Mouse (Mus musculus) adrenal gland, postnatal 36 days (tissue): ENCODE results near the gene Ndufv1. TPM values are rescaled to one million over a fixed set of nuclear protein-coding genes. Genes with fewer than 3 reads are reported as not detected.
A peak's percentile ranks its signal among the peaks of the same experiment; 100 is the strongest.
"Not testable (repeated sequence)": the region's sequence is repeated elsewhere in the genome, so short reads cannot be mapped to it uniquely, and the experiment has no call there.

Experiments
- DNase-seq, 2 experiments: peaks; one replicate each; pipeline ENCODE4 v3.0.0; 2021; ENCODE audit warnings: mixed read lengths in 1 of 2
- long read RNA-seq, 2 experiments: library from polyadenylated mRNA; stranded (forward); transcript quantifications; one replicate each; pipeline ENCODE4 v2.0.0; 2021; ENCODE audit warnings: borderline sequencing depth in 2 of 2
- total RNA-seq, 2 experiments: library from RNA; stranded (reverse); gene quantifications; 2 replicates each; pipeline ENCODE4 v1.2.3; 2021

The Ndufv1 gene
- total RNA-seq = 100 to 1,000 TPM; 355 to 381 TPM
- long read RNA-seq, experiment 1, transcript Ndufv1-201 (10 exons, 1,661 nt) = major isoform, 538 of 620 reads
- long read RNA-seq, experiment 1, transcript Ndufv1-209 (2 exons, 412 nt) = minor isoform, 16 of 620 reads
- long read RNA-seq, experiment 1, partial matches to known transcripts = 38 of 620 reads
- long read RNA-seq, experiment 1, other reads (novel, unspliced or antisense) = 28 of 620 reads
- long read RNA-seq, experiment 2, transcript Ndufv1-201 (10 exons, 1,661 nt) = major isoform, 204 of 242 reads
- long read RNA-seq, experiment 2, transcript Ndufv1-209 (2 exons, 412 nt) = minor isoform, 9 of 242 reads
- long read RNA-seq, experiment 2, partial matches to known transcripts = 15 of 242 reads
- long read RNA-seq, experiment 2, other reads (novel, unspliced or antisense) = 14 of 242 reads

DNA sequence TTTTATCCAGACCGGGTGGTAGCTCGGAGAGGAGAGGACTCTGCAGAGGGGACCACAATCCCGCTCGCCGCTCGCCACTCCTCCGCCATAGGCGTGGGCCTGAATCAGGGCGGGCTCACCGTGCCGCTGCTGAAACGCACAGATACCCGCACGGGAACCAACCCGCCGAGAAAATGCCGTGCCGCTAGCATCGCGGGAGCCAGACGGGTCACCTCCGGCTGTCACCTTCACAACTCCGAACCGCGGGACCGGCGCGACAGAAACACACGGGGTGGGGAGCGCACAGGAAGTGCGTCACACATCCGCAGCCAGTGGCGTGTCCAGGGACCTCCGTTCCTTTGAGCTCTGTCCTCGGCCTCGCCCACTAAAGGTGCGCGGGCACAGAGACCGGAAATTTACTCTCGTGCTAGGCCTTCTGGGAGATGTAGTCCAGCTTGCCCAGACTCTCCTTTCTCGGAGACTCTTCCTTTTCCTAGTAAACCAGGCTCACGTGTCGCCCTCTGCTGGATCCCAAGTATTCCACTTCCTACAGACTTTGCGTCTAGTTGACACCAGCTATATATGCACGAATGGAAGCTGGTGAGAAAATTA is at the start of gene Ndufv1:
Gene Ndufv1, minus strand, starts transcription at position 375 of the 591 bp plus-strand sequence.
- DNase-seq = peak; percentile 96 to 97

- no peak for DNase-seq
These were observed 48.4 kb upstream of the Ndufv1 start for GRCm38 (mm10) chr19:4060899-4061465.

GRCm38 (mm10) chr19:4060044-4060898 is 47.7 kb upstream of the Ndufv1 start:
- not testable (repeated sequence) for DNase-seq

DNA sequence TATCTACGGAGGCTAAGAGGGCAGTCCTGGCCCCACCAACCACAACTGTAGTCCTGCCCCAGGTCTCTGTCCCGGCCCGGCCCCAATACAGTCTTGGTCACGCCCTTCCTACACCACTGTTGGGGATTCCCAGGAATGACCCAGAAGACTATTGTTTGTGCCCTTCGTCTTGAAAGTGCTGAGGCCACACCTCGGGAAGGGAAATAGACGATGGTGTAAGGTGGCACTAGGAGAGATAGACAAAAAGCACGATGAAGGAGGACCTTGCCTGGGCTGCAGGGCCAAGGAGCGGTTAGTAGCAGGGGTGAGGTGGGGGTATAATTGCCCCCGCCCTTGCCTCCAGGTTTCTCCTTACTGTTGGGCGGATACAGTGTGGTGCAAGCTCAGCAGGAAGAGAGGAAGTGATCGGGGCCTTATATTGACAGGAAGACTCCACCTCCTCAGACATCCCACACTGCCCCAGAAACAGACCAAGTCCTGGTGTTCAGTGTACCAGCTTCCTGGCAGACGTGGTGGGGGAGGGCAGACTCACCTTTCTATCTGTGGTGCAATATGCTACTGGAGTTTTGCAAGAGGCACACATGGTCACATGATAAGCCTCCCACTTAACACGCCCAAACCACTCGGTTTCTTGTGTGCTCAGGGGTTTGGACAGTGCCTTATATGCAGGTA is 46.6 kb upstream of the Ndufv1 start, which contains the start of gene Gstp3:
Gene Gstp3, minus strand, starts transcription at position 501 of the 672 bp plus-strand sequence.
- no peak for DNase-seq

- peak; percentile 54 to 67 for DNase-seq
These were observed 46.0 kb upstream of the Ndufv1 start for GRCm38 (mm10) chr19:4058581-4058980.

DNA sequence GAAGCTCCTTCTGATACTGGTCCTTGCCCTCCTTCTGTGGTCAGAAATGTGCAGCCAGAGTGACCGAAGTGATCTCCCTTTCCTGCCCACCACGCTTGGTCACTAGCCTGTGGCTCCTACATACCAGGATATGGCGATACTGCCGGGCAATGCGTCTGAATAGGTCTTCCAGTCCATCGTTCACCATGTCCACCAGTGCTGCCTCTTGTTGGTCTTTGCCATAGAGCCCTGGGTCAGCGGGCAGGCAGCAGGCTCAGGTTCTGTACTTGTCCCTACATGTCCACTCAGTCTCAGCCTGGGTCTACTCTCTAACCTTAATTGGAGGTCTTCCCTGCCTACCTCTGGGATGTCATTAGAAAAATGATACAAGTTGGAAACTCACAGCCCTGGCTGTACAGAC is 45.4 kb upstream of the Ndufv1 start:
- DNase-seq = no peak

- no peak for DNase-seq
These were observed 44.8 kb upstream of the Ndufv1 start for GRCm38 (mm10) chr19:4057389-4057788.

- DNase-seq = no peak
These were observed 44.1 kb upstream of the Ndufv1 start for GRCm38 (mm10) chr19:4056727-4057126.

- DNase-seq = no peak
These were observed 43.5 kb upstream of the Ndufv1 start for GRCm38 (mm10) chr19:4055947-4056693.

DNA sequence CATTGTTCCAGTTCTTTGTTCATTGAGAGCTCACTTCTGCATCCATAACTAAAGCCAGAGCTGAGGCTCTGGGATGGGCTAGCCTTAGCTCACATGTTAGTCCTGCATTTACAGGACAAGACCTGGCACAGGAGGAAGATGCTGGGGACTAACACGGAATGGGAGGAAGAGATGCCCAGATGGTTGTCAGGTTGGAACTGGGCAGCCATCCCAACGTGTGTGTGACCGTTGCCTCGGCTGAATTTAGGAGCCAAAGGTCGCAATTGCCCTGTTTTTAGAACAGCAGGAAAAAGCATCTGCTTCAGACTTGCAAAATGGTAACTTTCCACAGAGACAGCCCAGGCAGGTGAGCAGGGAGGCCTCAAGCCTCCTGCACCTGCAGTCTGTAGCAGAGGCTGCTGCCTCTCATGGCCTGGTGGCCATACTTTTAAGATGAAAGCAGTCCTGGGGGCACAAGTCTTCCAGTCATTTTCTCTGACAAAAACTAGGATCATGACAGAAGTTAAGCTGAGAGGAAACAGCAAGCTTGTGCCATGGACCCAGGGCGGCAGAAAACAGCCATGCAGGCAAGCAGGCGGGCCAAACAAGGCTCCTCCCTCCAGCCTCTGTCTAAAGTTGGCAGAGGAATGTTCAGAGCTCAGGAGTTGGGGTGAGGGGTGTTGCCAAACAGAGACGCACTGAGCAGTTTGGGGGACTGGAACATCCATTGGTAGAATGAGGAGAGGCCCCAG is 42.8 kb upstream of the Ndufv1 start:
- DNase-seq = no peak

DNA sequence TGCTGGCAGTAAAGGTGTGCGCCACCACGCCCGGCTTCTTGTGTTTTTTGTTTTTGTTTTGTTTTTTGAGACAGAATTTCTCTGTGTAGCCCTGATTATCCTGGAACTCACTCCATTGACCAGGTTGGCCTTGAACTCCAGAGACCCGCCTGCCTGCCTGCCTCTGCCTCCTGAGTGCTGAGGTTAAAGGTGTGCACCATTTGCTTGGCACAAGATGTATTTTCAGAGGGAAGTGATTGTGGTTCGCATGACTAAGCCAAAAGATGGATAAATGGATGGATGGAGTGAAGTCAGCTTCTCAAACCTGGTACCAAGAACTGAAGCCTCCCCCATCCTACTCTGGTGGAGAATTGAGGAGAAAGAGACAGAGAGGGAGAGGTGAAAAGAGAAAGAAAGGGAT is 42.0 kb upstream of the Ndufv1 start:
- DNase-seq = no peak

DNA sequence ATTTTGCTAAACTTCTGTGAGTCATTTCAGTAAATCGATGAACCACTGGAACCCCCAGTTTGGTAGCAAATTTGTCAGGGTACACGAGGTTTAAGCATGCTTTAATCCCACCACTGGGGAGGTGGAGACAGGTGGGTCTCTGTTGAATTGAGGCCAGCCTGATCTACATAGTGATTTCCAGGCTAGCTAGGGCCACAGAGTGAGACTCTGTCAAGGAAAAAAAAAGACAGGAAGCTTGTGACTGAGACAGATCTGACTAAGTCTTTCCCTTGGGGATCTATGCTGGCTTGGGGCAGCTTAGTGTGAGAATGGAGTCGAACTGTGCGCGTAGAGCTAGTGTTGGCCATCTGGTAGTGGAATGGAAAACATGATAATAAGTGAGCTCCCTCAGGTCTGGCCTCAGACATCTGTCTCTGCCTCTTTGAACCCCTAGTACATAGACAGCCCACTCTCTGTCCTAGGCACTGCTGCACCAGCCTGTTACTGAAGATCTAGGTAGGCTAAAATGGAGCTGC is 40.0 kb upstream of the Ndufv1 start:
- DNase-seq = no peak

DNA sequence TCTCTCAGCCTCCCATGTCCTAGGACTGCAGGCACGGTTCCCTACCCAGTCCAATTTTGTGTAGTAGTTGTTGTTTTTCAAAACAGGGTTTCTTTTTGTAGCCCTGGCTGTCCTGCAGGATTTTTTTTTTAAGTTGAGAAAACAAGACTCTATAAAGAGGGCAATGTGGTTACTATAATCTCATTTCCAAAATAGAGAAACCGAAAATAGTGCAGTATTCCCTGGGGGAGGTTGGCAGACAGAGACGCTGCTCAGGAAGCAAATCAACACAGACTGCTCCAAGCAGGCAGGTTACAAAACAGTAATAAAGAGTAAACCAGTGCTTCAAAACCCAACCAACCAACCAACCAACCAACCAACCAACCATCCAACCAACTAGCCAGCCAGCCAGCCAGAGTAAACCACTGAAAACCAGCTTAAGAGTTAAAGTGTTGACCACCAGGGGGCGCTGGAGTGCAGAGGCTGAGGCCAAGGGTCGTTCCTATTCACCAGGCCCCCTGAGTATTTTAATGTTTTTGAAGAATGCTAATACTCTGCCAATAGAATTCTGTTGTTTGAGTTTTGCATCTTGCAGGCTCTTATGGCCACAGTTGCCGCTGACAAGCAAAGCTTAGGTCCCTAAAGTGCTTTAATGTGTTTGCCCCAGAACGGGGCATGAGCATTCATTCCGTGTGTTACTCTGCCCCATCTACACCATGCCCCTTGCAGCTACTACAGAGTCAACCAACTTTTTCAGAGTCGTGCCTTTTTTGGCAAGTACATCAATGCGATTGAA is 39.3 kb upstream of the Ndufv1 start:
- DNase-seq = peak; percentile 71 to 77

GRCm38 (mm10) chr19:4051016-4051415 is 38.4 kb upstream of the Ndufv1 start:
- no peak for DNase-seq

GRCm38 (mm10) chr19:4049069-4049468 is 36.5 kb upstream of the Ndufv1 start:
- not testable (repeated sequence) for DNase-seq

- peak; percentile 89 to 90 for DNase-seq
These were observed 35.3 kb upstream of the Ndufv1 start for GRCm38 (mm10) chr19:4047859-4048258.

DNA sequence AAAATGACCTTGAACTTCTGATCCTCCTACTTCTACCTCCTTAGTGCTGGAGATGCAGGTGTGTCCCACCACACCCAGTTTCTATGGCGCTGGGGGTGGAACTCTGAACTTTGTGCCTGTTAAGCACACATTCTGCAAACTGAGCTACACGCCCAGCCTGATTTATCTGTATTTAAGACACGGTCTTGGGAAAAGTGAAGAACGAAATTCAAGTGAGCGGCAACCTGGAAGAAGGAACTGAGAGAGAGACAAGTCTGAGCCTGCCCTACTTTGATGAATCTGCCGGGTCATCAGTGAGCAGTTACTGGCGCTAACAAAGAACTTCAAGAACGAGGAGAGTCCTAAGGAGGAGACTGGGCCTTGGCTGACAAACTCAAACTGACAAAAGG is 34.3 kb upstream of the Ndufv1 start:
- no peak for DNase-seq

DNA sequence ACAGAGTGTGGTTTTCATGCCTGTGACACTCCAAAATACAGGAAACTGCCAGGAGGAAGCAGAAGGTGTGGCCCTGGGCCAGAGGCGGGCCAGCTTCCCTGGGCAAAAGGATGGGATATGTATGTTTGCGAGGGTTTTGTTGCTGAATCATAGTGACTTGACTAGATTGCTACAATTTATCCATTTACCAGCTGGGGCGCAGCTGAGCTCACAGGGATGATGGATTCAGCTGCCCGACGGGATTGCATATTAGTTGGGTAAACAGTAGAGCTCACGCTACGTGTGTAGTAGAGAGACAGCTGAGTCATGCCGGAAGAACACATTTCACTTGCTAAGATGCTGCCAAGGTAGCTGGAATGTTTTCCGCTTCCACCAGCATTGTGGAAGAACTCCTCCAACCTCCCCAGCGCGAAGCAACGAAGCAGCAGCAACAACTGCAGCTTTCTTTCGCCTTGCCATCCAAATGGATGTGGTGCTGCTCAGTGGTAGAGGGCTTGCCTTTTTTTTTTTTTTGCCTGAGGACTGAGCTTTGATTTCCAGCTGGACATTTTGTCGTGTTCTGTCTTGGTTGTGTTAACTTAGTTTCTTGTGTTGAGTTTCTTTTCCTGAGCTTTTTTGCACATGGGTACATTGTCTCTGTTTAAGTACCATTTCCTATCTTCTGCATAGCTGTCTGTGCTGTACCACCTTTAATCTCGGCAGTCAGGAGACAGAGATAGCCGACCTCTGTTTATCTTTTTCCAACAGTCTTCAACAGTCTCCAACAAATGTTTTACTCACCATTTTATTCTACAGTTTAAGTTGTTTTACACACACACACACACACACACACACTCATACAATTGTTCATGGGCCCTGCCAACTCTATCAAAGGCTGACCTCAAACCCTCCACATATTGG is 33.6 kb upstream of the Ndufv1 start, which contains the start of gene Gstp2:
Gene Gstp2, minus strand, starts transcription at position 58 of the 900 bp plus-strand sequence.
- DNase-seq = peak; percentile 80 to 86
